Mouse (Mus musculus) thymus, adult 2 months (tissue): ENCODE measurements at regions not wholly inside any gene's neighbourhood (a gene's known extent, or its start where the extent isn't known, plus 50 kb on each side); places are given as distances from the start of the nearest gene placed in this dataset.

Source experiments
- CTCF ChIP-seq: fragments of 200-500 bp; IDR thresholded peaks from 2 replicates; pipeline ENCODE4 v1.5.1; 2012; ENCODE audit warnings: mild to moderate bottlenecking, control low read depth, low read length, moderate library complexity, borderline replicate concordance; ENCODE audit not compliant: control insufficient read depth, poor library complexity, insufficient read depth; ENCODE audit errors: extremely low read depth
- POLR2A ChIP-seq: fragments of 200-500 bp; IDR thresholded peaks from 2 replicates; pipeline ENCODE4 v1.6.1; 2012; ENCODE audit warnings: mild to moderate bottlenecking, low read length, control low read depth, moderate library complexity; ENCODE audit not compliant: control insufficient read depth, poor library complexity, insufficient read depth; ENCODE audit errors: extremely low read depth

DNA sequence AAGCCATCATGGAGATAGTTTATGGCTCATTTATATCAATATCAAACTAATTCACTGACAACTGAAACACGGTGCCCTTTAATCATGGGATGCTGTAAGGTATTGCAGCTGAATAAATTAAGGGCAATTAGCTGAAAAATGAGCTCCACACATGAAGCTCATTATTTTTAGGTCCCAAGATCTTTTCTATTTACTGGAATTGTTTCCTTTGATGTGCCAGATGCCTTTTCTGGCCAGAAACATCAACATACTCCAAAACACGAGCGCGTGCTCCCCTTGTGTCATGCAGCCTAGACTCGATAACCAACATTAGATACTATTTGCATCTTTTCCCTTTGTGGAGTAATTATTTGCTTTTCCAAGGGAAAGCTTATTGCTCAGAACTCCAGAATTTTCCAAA is 480.6 kb downstream of the Cbln4 start:
- no peak for TF ChIP-seq POLR2A
- no peak for TF ChIP-seq CTCF
